Mouse (Mus musculus): ENCODE measurements around the gene Lrp10. TPM values are rescaled to one million over a fixed set of nuclear protein-coding genes. Genes with fewer than 3 reads are reported as not detected.

Lrp10 gene
- polyA plus RNA-seq, 1 experiment from 2014 or later: 21.2 TPM

- peak; percentile 19 for ATAC-seq (ENCODE audit: insufficient read depth)
- H3K9me3 ChIP-seq (replicated peaks): no peaks in the 10 kb centered on the region
- H3K27ac ChIP-seq (replicated peaks): no peak overlapping the region
- H3K27me3 ChIP-seq: peaks cover 63% of the 10 kb centered on the region
- H3K9ac ChIP-seq: 0 out of 2 replicates have a peak overlapping the region, but pooled peaks have one; percentile 61
- 44% methylated on average over 12 of the region's 12 CpGs for WGBS (ENCODE audit: insufficient replicate concordance)
- peaks cover 55% of the 10 kb centered on the region for H3K4me1 ChIP-seq (replicated peaks)
- H3K4me2 ChIP-seq: peak overlapping the region; percentile 72
- H3K4me3 ChIP-seq (replicated peaks): peak overlapping the region; percentile 62
- peaks cover 14% of the 10 kb centered on the region for H3K36me3 ChIP-seq (replicated peaks)
Observed at GRCm38 (mm10) chr14:54433941-54434531, 29.9 kb upstream of the Lrp10 start.

GRCm38 (mm10) chr14:54435194-54435918 is 28.6 kb upstream of the Lrp10 start:
- Histone ChIP-seq H3K36me3 (replicated peaks) (peaks cover 24% of the 10 kb centered on the region), H3K27me3 (peaks cover 54% of the 10 kb centered on the region), H3K9me3 (replicated peaks) (no peaks in the 10 kb centered on the region), H3K4me3 (replicated peaks) (no peak overlapping the region), H3K9ac (no peak overlapping the region), H3K4me2 (no peak overlapping the region), H3K4me1 (replicated peaks) (peaks cover 44% of the 10 kb centered on the region), H3K27ac (replicated peaks) (no peak overlapping the region)
- 62% methylated on average over 11 of the region's 11 CpGs for WGBS (ENCODE audit: insufficient replicate concordance)
- no peak for ATAC-seq (ENCODE audit: insufficient read depth)

- no peak overlapping the region for H3K4me3 ChIP-seq (replicated peaks)
- peaks cover 15% of the 10 kb centered on the region for H3K4me1 ChIP-seq (replicated peaks)
- no peaks in the 10 kb centered on the region for H3K9me3 ChIP-seq (replicated peaks)
- H3K4me2 ChIP-seq: no peak overlapping the region
- H3K27me3 ChIP-seq: peaks cover 20% of the 10 kb centered on the region
- no peak for ATAC-seq (ENCODE audit: insufficient read depth)
- H3K27ac ChIP-seq (replicated peaks): no peak overlapping the region
- no peak overlapping the region for H3K9ac ChIP-seq
- H3K36me3 ChIP-seq (replicated peaks): peaks cover 24% of the 10 kb centered on the region
- WGBS (ENCODE audit: insufficient replicate concordance): 77% methylated on average over 12 of the region's 12 CpGs
Observed at GRCm38 (mm10) chr14:54439155-54439554, 24.8 kb upstream of the Lrp10 start.

- no peak overlapping the region for H3K4me2 ChIP-seq
- H3K4me3 ChIP-seq (replicated peaks): no peak overlapping the region
- H3K9ac ChIP-seq: no peak overlapping the region
- no peak overlapping the region for H3K27ac ChIP-seq (replicated peaks)
- peaks cover 15% of the 10 kb centered on the region for H3K27me3 ChIP-seq
- H3K9me3 ChIP-seq (replicated peaks): no peaks in the 10 kb centered on the region
- H3K4me1 ChIP-seq (replicated peaks): peaks cover 14% of the 10 kb centered on the region; the same call in 1 of the 2 replicates
- H3K36me3 ChIP-seq (replicated peaks): peaks cover 24% of the 10 kb centered on the region
- 67% methylated on average over 7 of the region's 7 CpGs for WGBS (ENCODE audit: insufficient replicate concordance)
- ATAC-seq (ENCODE audit: insufficient read depth): no peak
Observed at GRCm38 (mm10) chr14:54439610-54440009, 24.3 kb upstream of the Lrp10 start.

- H3K27ac ChIP-seq (replicated peaks): no peak overlapping the region
- ATAC-seq (ENCODE audit: insufficient read depth): no peak
- H3K4me2 ChIP-seq: no peak overlapping the region
- WGBS (ENCODE audit: insufficient replicate concordance): 80% methylated on average over 14 of the region's 14 CpGs
- H3K27me3 ChIP-seq: peaks cover 10% of the 10 kb centered on the region; the same call in 1 of the 2 replicates
- no peak overlapping the region for H3K4me3 ChIP-seq (replicated peaks)
- peaks cover 24% of the 10 kb centered on the region for H3K36me3 ChIP-seq (replicated peaks)
- peaks cover 19% of the 10 kb centered on the region for H3K4me1 ChIP-seq (replicated peaks)
- H3K9ac ChIP-seq: no peak overlapping the region
- no peaks in the 10 kb centered on the region for H3K9me3 ChIP-seq (replicated peaks)
Observed at GRCm38 (mm10) chr14:54440538-54440937, 23.4 kb upstream of the Lrp10 start.

- no peaks in the 10 kb centered on the region for H3K9me3 ChIP-seq (replicated peaks)
- no peak overlapping the region for H3K4me2 ChIP-seq
- H3K27me3 ChIP-seq: peaks cover 8% of the 10 kb centered on the region; the same call in 1 of the 2 replicates
- no peak overlapping the region for H3K9ac ChIP-seq
- H3K4me3 ChIP-seq (replicated peaks): no peak overlapping the region
- H3K36me3 ChIP-seq (replicated peaks): peaks cover 24% of the 10 kb centered on the region
- peaks cover 26% of the 10 kb centered on the region for H3K4me1 ChIP-seq (replicated peaks)
- ATAC-seq (ENCODE audit: insufficient read depth): no peak
- H3K27ac ChIP-seq (replicated peaks): no peak overlapping the region
- WGBS (ENCODE audit: insufficient replicate concordance): 52% methylated on average over 4 of the region's 4 CpGs
Observed at GRCm38 (mm10) chr14:54441365-54441764, 22.6 kb upstream of the Lrp10 start.

- Histone ChIP-seq H3K36me3 (replicated peaks) (peaks cover 24% of the 10 kb centered on the region), H3K27ac (replicated peaks) (no peak overlapping the region), H3K4me3 (replicated peaks) (no peak overlapping the region), H3K9ac (no peak overlapping the region), H3K4me2 (no peak overlapping the region), H3K9me3 (replicated peaks) (no peaks in the 10 kb centered on the region), H3K4me1 (replicated peaks) (peaks cover 26% of the 10 kb centered on the region), H3K27me3 (peaks cover 8% of the 10 kb centered on the region; the same call in 1 of the 2 replicates)
- WGBS (ENCODE audit: insufficient replicate concordance): 42% methylated on average over 3 of the region's 3 CpGs
- no peak for ATAC-seq (ENCODE audit: insufficient read depth)
Observed at GRCm38 (mm10) chr14:54442548-54442947, 21.4 kb upstream of the Lrp10 start.

- H3K36me3 ChIP-seq (replicated peaks): peaks cover 21% of the 10 kb centered on the region
- H3K27me3 ChIP-seq: peaks cover 8% of the 10 kb centered on the region; the same call in 1 of the 2 replicates
- H3K4me1 ChIP-seq (replicated peaks): peaks cover 30% of the 10 kb centered on the region
- H3K27ac ChIP-seq (replicated peaks): no peak overlapping the region
- H3K4me3 ChIP-seq (replicated peaks): no peak overlapping the region
- ATAC-seq (ENCODE audit: insufficient read depth): peak; percentile 19; the same call in 1 of the 2 replicates
- H3K9ac ChIP-seq: no peak overlapping the region
- no peak overlapping the region for H3K4me2 ChIP-seq
- WGBS (ENCODE audit: insufficient replicate concordance): 24% methylated on average over 3 of the region's 3 CpGs
- no peaks in the 10 kb centered on the region for H3K9me3 ChIP-seq (replicated peaks)
Observed at GRCm38 (mm10) chr14:54443196-54443595, 20.7 kb upstream of the Lrp10 start.

GRCm38 (mm10) chr14:54443712-54444618 is 20.0 kb upstream of the Lrp10 start:
- no peak for ATAC-seq (ENCODE audit: insufficient read depth)
- no peak overlapping the region for H3K9ac ChIP-seq
- H3K27me3 ChIP-seq: peaks cover 8% of the 10 kb centered on the region; the same call in 1 of the 2 replicates
- WGBS (ENCODE audit: insufficient replicate concordance): 67% methylated on average over 15 of the region's 15 CpGs
- no peak overlapping the region for H3K27ac ChIP-seq (replicated peaks)
- H3K4me3 ChIP-seq (replicated peaks): no peak overlapping the region
- H3K36me3 ChIP-seq (replicated peaks): peaks cover 14% of the 10 kb centered on the region
- H3K4me2 ChIP-seq: no peak overlapping the region
- peaks cover 37% of the 10 kb centered on the region for H3K4me1 ChIP-seq (replicated peaks)
- H3K9me3 ChIP-seq (replicated peaks): no peaks in the 10 kb centered on the region

GRCm38 (mm10) chr14:54445476-54445875 is 18.5 kb upstream of the Lrp10 start:
- Histone ChIP-seq H3K27ac (replicated peaks) (no peak overlapping the region), H3K9me3 (replicated peaks) (no peaks in the 10 kb centered on the region), H3K9ac (no peak overlapping the region), H3K4me2 (no peak overlapping the region), H3K27me3 (peaks cover 2% of the 10 kb centered on the region; the same call in 1 of the 2 replicates), H3K4me1 (replicated peaks) (peaks cover 41% of the 10 kb centered on the region), H3K4me3 (replicated peaks) (no peak overlapping the region), H3K36me3 (replicated peaks) (no peaks in the 10 kb centered on the region)
- ATAC-seq (ENCODE audit: insufficient read depth): no peak
- WGBS (ENCODE audit: insufficient replicate concordance): 44% methylated on average over 3 of the region's 3 CpGs

GRCm38 (mm10) chr14:54453566-54453965 is 10.4 kb upstream of the Lrp10 start:
- no peak for ATAC-seq (ENCODE audit: insufficient read depth)
- no peaks in the 10 kb centered on the region for H3K27me3 ChIP-seq
- 70% methylated on average over 9 of the region's 9 CpGs for WGBS (ENCODE audit: insufficient replicate concordance)

More at GRCm38 (mm10) chr14:54453566-54453965, 10.4 kb upstream of the Lrp10 start:
- H3K4me2 ChIP-seq: no peak overlapping the region
- no peak overlapping the region for H3K4me3 ChIP-seq (replicated peaks)
- H3K9ac ChIP-seq: no peak overlapping the region
- H3K9me3 ChIP-seq (replicated peaks): no peaks in the 10 kb centered on the region
- no peaks in the 10 kb centered on the region for H3K36me3 ChIP-seq (replicated peaks)
- H3K27ac ChIP-seq (replicated peaks): no peak overlapping the region
- H3K4me1 ChIP-seq (replicated peaks): peaks cover 17% of the 10 kb centered on the region
